Mouse (Mus musculus): ENCODE results near the gene Pitx3. TPM values are rescaled to one million over a fixed set of nuclear protein-coding genes. Genes with fewer than 3 reads are reported as not detected.

The Pitx3 gene
- polyA plus RNA-seq, 2 experiments, result 8.1 to 14.0 TPM

GRCm38 (mm10) chr19:46165950-46166349, 17.8 kb upstream of the Pitx3 start:
- H3K4me3 ChIP-seq (replicated peaks; ENCODE audit: low read length), result no peak overlapping the region
- H3K4me1 ChIP-seq (ENCODE audit: control insufficient read depth, insufficient read depth, low read length), result no peaks in the 10 kb centered on the region
- ATAC-seq (ENCODE audit: low FRiP score, low read depth) (no peak), DNase-seq (ENCODE audit: low spot score) (no peak)
- H3K4me2 ChIP-seq (replicated peaks; ENCODE audit: low read depth, low read length, severe bottlenecking), result no peak overlapping the region
- H3K27me3 ChIP-seq (ENCODE audit: control insufficient read depth, insufficient read depth, low read length), result no peaks in the 10 kb centered on the region
- H3K27ac ChIP-seq (replicated peaks; ENCODE audit: low read depth, low read length), result no peak overlapping the region
- WGBS, result 90% methylated on average over 3 of the region's 3 CpGs
- no peak for TF ChIP-seq POLR2A (IDR thresholded peaks at IDR 0.05; ENCODE audit: borderline replicate concordance, extremely low read depth, insufficient read depth, insufficient read length)
- H3K36me3 ChIP-seq (ENCODE audit: control insufficient read depth, insufficient read depth, low read length), result peaks cover 47% of the 10 kb centered on the region
- H3K9ac ChIP-seq (ENCODE audit: low read depth, low read length, severe bottlenecking), result no peak overlapping the region
- no peaks in the 10 kb centered on the region for H3K9me3 ChIP-seq (ENCODE audit: control insufficient read depth, low read length)

- no peak for TF ChIP-seq POLR2A (IDR thresholded peaks at IDR 0.05; ENCODE audit: borderline replicate concordance, extremely low read depth, insufficient read depth, insufficient read length)
- Histone ChIP-seq H3K4me3 (replicated peaks; ENCODE audit: low read length) (peak within 1 kb of the TSS; percentile 87), H3K9ac (ENCODE audit: low read depth, low read length, severe bottlenecking) (peak within 1 kb of the TSS; percentile 74), H3K27ac (replicated peaks; ENCODE audit: low read depth, low read length) (0 out of 2 replicates have a peak within 1 kb of the TSS, but pooled peaks have one; percentile 13), H3K9me3 (ENCODE audit: control insufficient read depth, low read length) (no peaks in the 10 kb centered on the region), H3K27me3 (ENCODE audit: control insufficient read depth, insufficient read depth, low read length) (peaks cover 35% of the 10 kb centered on the region), H3K4me2 (replicated peaks; ENCODE audit: low read depth, low read length, severe bottlenecking) (peak within 1 kb of the TSS; percentile 79), H3K4me1 (ENCODE audit: control insufficient read depth, insufficient read depth, low read length) (peaks cover 29% of the 10 kb centered on the region), H3K36me3 (ENCODE audit: control insufficient read depth, insufficient read depth, low read length) (no peaks in the 10 kb centered on the region)
- DNase-seq (ENCODE audit: low spot score) (peak; percentile 98), ATAC-seq (ENCODE audit: low FRiP score, low read depth) (peak; percentile 93)
- 0% methylated on average over 31 of the region's 37 CpGs for WGBS
These were observed 4.1 kb upstream of the Pitx3 start, which contains the start of gene Gbf1 for GRCm38 (mm10) chr19:46152127-46152803. TSS of gene Gbf1 (plus strand) at chr19:46152509.

GRCm38 (mm10) chr19:46149091-46149490, 965 bp upstream of the Pitx3 start:
- Histone ChIP-seq H3K27me3 (ENCODE audit: control insufficient read depth, insufficient read depth, low read length) (peaks cover 60% of the 10 kb centered on the region), H3K9ac (ENCODE audit: low read depth, low read length, severe bottlenecking) (no peak overlapping the region), H3K27ac (replicated peaks; ENCODE audit: low read depth, low read length) (no peak overlapping the region), H3K4me2 (replicated peaks; ENCODE audit: low read depth, low read length, severe bottlenecking) (peak overlapping the region; percentile 96; the same call in 1 of the 2 replicates), H3K4me1 (ENCODE audit: control insufficient read depth, insufficient read depth, low read length) (peaks cover 24% of the 10 kb centered on the region), H3K9me3 (ENCODE audit: control insufficient read depth, low read length) (no peaks in the 10 kb centered on the region), H3K4me3 (replicated peaks; ENCODE audit: low read length) (peak overlapping the region; percentile 55), H3K36me3 (ENCODE audit: control insufficient read depth, insufficient read depth, low read length) (no peaks in the 10 kb centered on the region)
- WGBS, result 23% methylated on average over 12 of the region's 12 CpGs
- no peak for TF ChIP-seq POLR2A (IDR thresholded peaks at IDR 0.05; ENCODE audit: borderline replicate concordance, extremely low read depth, insufficient read depth, insufficient read length)
- DNase-seq (ENCODE audit: low spot score) (no peak), ATAC-seq (ENCODE audit: low FRiP score, low read depth) (no peak)

- under 1% methylated on average over 24 of the region's 27 CpGs for WGBS
- TF ChIP-seq POLR2A (IDR thresholded peaks at IDR 0.05; ENCODE audit: borderline replicate concordance, extremely low read depth, insufficient read depth, insufficient read length), result no peak
These were observed 240 bp upstream of the Pitx3 start for GRCm38 (mm10) chr19:46148372-46148760.

GRCm38 (mm10) chr19:46141091-46141490, 7.0 kb downstream of the Pitx3 start:
- H3K27ac ChIP-seq (replicated peaks; ENCODE audit: low read depth, low read length), result no peak overlapping the region
- peak; percentile 85 for ATAC-seq (ENCODE audit: low FRiP score, low read depth)
- no peak for TF ChIP-seq POLR2A (IDR thresholded peaks at IDR 0.05; ENCODE audit: borderline replicate concordance, extremely low read depth, insufficient read depth, insufficient read length)
- no peak overlapping the region for H3K4me3 ChIP-seq (replicated peaks; ENCODE audit: low read length)
- H3K36me3 ChIP-seq (ENCODE audit: control insufficient read depth, insufficient read depth, low read length), result no peaks in the 10 kb centered on the region
- peaks cover 57% of the 10 kb centered on the region for H3K27me3 ChIP-seq (ENCODE audit: control insufficient read depth, insufficient read depth, low read length)
- no peaks in the 10 kb centered on the region for H3K9me3 ChIP-seq (ENCODE audit: control insufficient read depth, low read length)
- H3K4me1 ChIP-seq (ENCODE audit: control insufficient read depth, insufficient read depth, low read length), result peaks cover 6% of the 10 kb centered on the region; the same call in 1 of the 2 replicates
- DNase-seq (ENCODE audit: low spot score), result peak; percentile 55
- H3K9ac ChIP-seq (ENCODE audit: low read depth, low read length, severe bottlenecking), result no peak overlapping the region
- WGBS, result 10% methylated on average over 6 of the region's 6 CpGs
- no peak overlapping the region for H3K4me2 ChIP-seq (replicated peaks; ENCODE audit: low read depth, low read length, severe bottlenecking)

More at GRCm38 (mm10) chr19:46148372-46148760, 240 bp upstream of the Pitx3 start:
- Histone ChIP-seq H3K4me3 (replicated peaks; ENCODE audit: low read length) (peak overlapping the region; percentile 55), H3K27ac (replicated peaks; ENCODE audit: low read depth, low read length) (no peak overlapping the region), H3K36me3 (ENCODE audit: control insufficient read depth, insufficient read depth, low read length) (no peaks in the 10 kb centered on the region), H3K4me2 (replicated peaks; ENCODE audit: low read depth, low read length, severe bottlenecking) (peak overlapping the region; percentile 96), H3K9ac (ENCODE audit: low read depth, low read length, severe bottlenecking) (peak overlapping the region; percentile 39; the same call in 1 of the 2 replicates), H3K9me3 (ENCODE audit: control insufficient read depth, low read length) (no peaks in the 10 kb centered on the region), H3K27me3 (ENCODE audit: control insufficient read depth, insufficient read depth, low read length) (peaks cover 64% of the 10 kb centered on the region), H3K4me1 (ENCODE audit: control insufficient read depth, insufficient read depth, low read length) (peaks cover 17% of the 10 kb centered on the region)
- peak; percentile 95 for DNase-seq (ENCODE audit: low spot score)
- peak; percentile 87 for ATAC-seq (ENCODE audit: low FRiP score, low read depth)
